In genomic region chr8:84976763-84977434, GRCm38 (mm10) we compare ENCODE assay signal across 8 mouse cellular contexts. TPM values are rescaled to one million over a fixed set of nuclear protein-coding genes. Genes with fewer than 3 reads are reported as not detected.
A peak's percentile ranks its signal among the peaks of the same experiment; 100 is the strongest.
DNase-seq lines count a peak whose midpoint lies in the region; ATAC-seq and TF ChIP-seq lines count a peak whose summit lies in the region.

No protein-coding gene starts in this region.

- no peak; the same call in 1 of the 2 replicates for TF ChIP-seq CTCF in lung, postnatal 0 days (IDR thresholded peaks at IDR 0.05)
- no peak for TF ChIP-seq CTCF in hindbrain, postnatal 0 days (IDR thresholded peaks at IDR 0.05; ENCODE audit: low read depth)

- peak overlapping the region; percentile 96 for H3K9ac ChIP-seq in lung, postnatal 0 days (replicated peaks; ENCODE audit: low read depth)
- H3K9ac ChIP-seq in hindbrain, postnatal 0 days (replicated peaks; ENCODE audit: low read length), result peak overlapping the region; percentile 67
- H3K9ac ChIP-seq in neural tube, embryonic 13.5 days, result peak overlapping the region; percentile 75

- peak overlapping the region; percentile 93 for H3K4me3 ChIP-seq in lung, postnatal 0 days (ENCODE audit: low read depth, low read length)
- peak overlapping the region; percentile 51 for H3K4me3 ChIP-seq in hindbrain, postnatal 0 days (ENCODE audit: low read length)
- peak overlapping the region; percentile 53 for H3K4me3 ChIP-seq in neural tube, embryonic 13.5 days

- H3K27me3 ChIP-seq in lung, postnatal 0 days (replicated peaks; ENCODE audit: insufficient read depth, low read length), result no peaks in the 10 kb centered on the region
- no peaks in the 10 kb centered on the region for H3K27me3 ChIP-seq in hindbrain, postnatal 0 days (ENCODE audit: insufficient read depth, low read length)
- H3K27me3 ChIP-seq in neural tube, embryonic 13.5 days, result peaks cover 34% of the 10 kb centered on the region

- H3K27ac ChIP-seq in lung, postnatal 0 days (ENCODE audit: low read length), result peak overlapping the region; percentile 99
- H3K27ac ChIP-seq in hindbrain, postnatal 0 days, result no peak overlapping the region
- 0 out of 2 replicates have a peak overlapping the region, but pooled peaks have one; percentile 40 for H3K27ac ChIP-seq in neural tube, embryonic 13.5 days (replicated peaks)

- peaks cover under 1% of the 10 kb centered on the region; the same call in 1 of the 2 replicates for H3K36me3 ChIP-seq in lung, postnatal 0 days (ENCODE audit: insufficient read depth, low read length)
- peaks cover 8% of the 10 kb centered on the region; the same call in 1 of the 2 replicates for H3K36me3 ChIP-seq in hindbrain, postnatal 0 days (ENCODE audit: insufficient read depth, low read length)
- H3K36me3 ChIP-seq in neural tube, embryonic 13.5 days, result peaks cover 33% of the 10 kb centered on the region

- WGBS in lung, postnatal 0 days, result 2% methylated on average over 25 of the region's 25 CpGs
- WGBS in hindbrain, postnatal 0 days, result under 1% methylated on average over 24 of the region's 25 CpGs
- 1% methylated on average over 25 of the region's 25 CpGs for WGBS in neural tube, embryonic 13.5 days

- no peak for TF ChIP-seq EP300 in lung, postnatal 0 days (IDR thresholded peaks at IDR 0.05)

- no peaks in the 10 kb centered on the region for H3K9me3 ChIP-seq in lung, postnatal 0 days (ENCODE audit: low read length)
- no peaks in the 10 kb centered on the region for H3K9me3 ChIP-seq in hindbrain, postnatal 0 days (ENCODE audit: low read length)
- H3K9me3 ChIP-seq in neural tube, embryonic 13.5 days, result no peaks in the 10 kb centered on the region

- peaks cover 26% of the 10 kb centered on the region for H3K4me1 ChIP-seq in lung, postnatal 0 days (ENCODE audit: insufficient read depth, low read depth, low read length)
- H3K4me1 ChIP-seq in hindbrain, postnatal 0 days (ENCODE audit: insufficient read depth, low read length), result peaks cover 35% of the 10 kb centered on the region
- peaks cover 81% of the 10 kb centered on the region for H3K4me1 ChIP-seq in neural tube, embryonic 13.5 days (replicated peaks)

- peak; percentile 51 for DNase-seq in cerebellum, adult 11 months
- DNase-seq in cerebellum, adult 9-11 months, result no peak
- DNase-seq in lung, postnatal 0 days (ENCODE audit: low spot score), result no peak
- DNase-seq in lung, postnatal 36 days, result no peak
- no peak for DNase-seq in hindbrain, postnatal 0 days (ENCODE audit: low spot score)
- DNase-seq in layer of hippocampus, postnatal 14 days (ENCODE audit: low spot score in 2 of 2), result no peak
- DNase-seq in layer of hippocampus, postnatal 25 days (ENCODE audit: extremely low spot score in 1 of 2, low spot score in 1 of 2), result no peak

- no peak for ATAC-seq in lung, postnatal 0 days
- ATAC-seq in hindbrain, postnatal 0 days, result no peak
- ATAC-seq in neural tube, embryonic 13.5 days (ENCODE audit: low read depth), result no peak

- H3K4me2 ChIP-seq in lung, postnatal 0 days (replicated peaks; ENCODE audit: low read depth, low read length), result peak overlapping the region; percentile 89
- peak overlapping the region; percentile 98 for H3K4me2 ChIP-seq in hindbrain, postnatal 0 days (ENCODE audit: low read depth, low read length)
- peak overlapping the region; percentile 98 for H3K4me2 ChIP-seq in neural tube, embryonic 13.5 days

RNA-seq across cellular contexts. Expression of gene Junb, which starts 1.6 kb away (rescaled TPM):
- 69.0 and 126 TPM in 2 replicates for polyA plus RNA-seq in lung, postnatal 0 days (2015; fragmentation: Nextera tagmentation; extraction: Ambion mirVana)
- 16.9 and 17.8 TPM in 2 replicates for total RNA-seq in hindbrain, postnatal 0 days (2014; rRNA removed)
- 6.3 and 7.9 TPM in 2 replicates for polyA plus RNA-seq in hindbrain, postnatal 0 days (2015; fragmentation: Nextera tagmentation; extraction: Ambion mirVana)
- 7.5 and 8.4 TPM in 2 replicates for polyA plus RNA-seq in neural tube, embryonic 13.5 days (2015; fragmentation: Nextera tagmentation; extraction: Ambion mirVana)
- total RNA-seq in layer of hippocampus, postnatal 14 days (2021), result 10 to 100 TPM; 45.5 to 54.7 TPM
- 10 to 100 TPM; 67.9 to 68.8 TPM for total RNA-seq in layer of hippocampus, postnatal 25 days (2021)

RNA-seq across cellular contexts. Expression of gene Rnaseh2a, which starts 7.3 kb away (rescaled TPM):
- polyA plus RNA-seq in lung, postnatal 0 days (2015; fragmentation: Nextera tagmentation; extraction: Ambion mirVana), result 46.4 and 55.7 TPM in 2 replicates
- 37.3 and 45.9 TPM in 2 replicates for total RNA-seq in hindbrain, postnatal 0 days (2014; rRNA removed)
- 59.0 and 59.7 TPM in 2 replicates for polyA plus RNA-seq in hindbrain, postnatal 0 days (2015; fragmentation: Nextera tagmentation; extraction: Ambion mirVana)
- polyA plus RNA-seq in neural tube, embryonic 13.5 days (2015; fragmentation: Nextera tagmentation; extraction: Ambion mirVana), result 55.0 and 55.6 TPM in 2 replicates
- total RNA-seq in layer of hippocampus, postnatal 14 days (2021), result 10 to 100 TPM; 34.3 to 34.4 TPM
- 10 to 100 TPM; 37.1 to 41.5 TPM for total RNA-seq in layer of hippocampus, postnatal 25 days (2021)

RNA-seq across cellular contexts. Expression of gene Prdx2, which starts 7.5 kb away (rescaled TPM):
- 337 and 356 TPM in 2 replicates for polyA plus RNA-seq in lung, postnatal 0 days (2015; fragmentation: Nextera tagmentation; extraction: Ambion mirVana)
- 688 and 763 TPM in 2 replicates for total RNA-seq in hindbrain, postnatal 0 days (2014; rRNA removed)
- polyA plus RNA-seq in hindbrain, postnatal 0 days (2015; fragmentation: Nextera tagmentation; extraction: Ambion mirVana), result 925 and 937 TPM in 2 replicates
- polyA plus RNA-seq in neural tube, embryonic 13.5 days (2015; fragmentation: Nextera tagmentation; extraction: Ambion mirVana), result 1,236 and 1,369 TPM in 2 replicates
- 100 to 1,000 TPM; 417 to 431 TPM for total RNA-seq in layer of hippocampus, postnatal 14 days (2021)
- total RNA-seq in layer of hippocampus, postnatal 25 days (2021), result 100 to 1,000 TPM; 335 to 353 TPM

RNA-seq across cellular contexts. Expression of gene Gm49661, which starts 7.7 kb away (rescaled TPM):
- polyA plus RNA-seq in lung, postnatal 0 days (2015; fragmentation: Nextera tagmentation; extraction: Ambion mirVana), result 1.1 TPM in 1 of 2 replicates, not detected in the other
- not detected in 2 replicates for total RNA-seq in hindbrain, postnatal 0 days (2014; rRNA removed)
- polyA plus RNA-seq in hindbrain, postnatal 0 days (2015; fragmentation: Nextera tagmentation; extraction: Ambion mirVana), result not detected in 2 replicates
- not detected in 2 replicates for polyA plus RNA-seq in neural tube, embryonic 13.5 days (2015; fragmentation: Nextera tagmentation; extraction: Ambion mirVana)
- total RNA-seq in layer of hippocampus, postnatal 14 days (2021), result not detected
- total RNA-seq in layer of hippocampus, postnatal 25 days (2021), result not detected

RNA-seq across cellular contexts. Expression of gene Hook2, which starts 13.5 kb away (rescaled TPM):
- polyA plus RNA-seq in lung, postnatal 0 days (2015; fragmentation: Nextera tagmentation; extraction: Ambion mirVana), result 19.2 and 22.3 TPM in 2 replicates
- total RNA-seq in hindbrain, postnatal 0 days (2014; rRNA removed), result 18.9 and 19.0 TPM in 2 replicates
- 29.7 and 33.4 TPM in 2 replicates for polyA plus RNA-seq in hindbrain, postnatal 0 days (2015; fragmentation: Nextera tagmentation; extraction: Ambion mirVana)
- 22.8 and 25.0 TPM in 2 replicates for polyA plus RNA-seq in neural tube, embryonic 13.5 days (2015; fragmentation: Nextera tagmentation; extraction: Ambion mirVana)
- total RNA-seq in layer of hippocampus, postnatal 14 days (2021), result 1 to 10 TPM; 7.6 to 9.0 TPM
- 1 to 10 TPM; 7.6 to 9.3 TPM for total RNA-seq in layer of hippocampus, postnatal 25 days (2021)
